Mouse (Mus musculus) right cerebral cortex, postnatal 36 days (tissue): ENCODE measurements around the gene Slc22a3.

Experiments
- DNase-seq, 2 experiments: peaks; one replicate each; pipeline ENCODE4 v3.0.0; 2022; ENCODE audit warnings: low spot score in 2 of 2, mixed read lengths in 1 of 2

Slc22a3 gene

GRCm38 (mm10) chr17:12467642-12468041 is 39.9 kb downstream of the Slc22a3 start:
- no peak for DNase-seq

- peak in 1 of 2 experiments; percentile 12 for DNase-seq
Observed at GRCm38 (mm10) chr17:12466501-12467000, 41.0 kb downstream of the Slc22a3 start.

DNA sequence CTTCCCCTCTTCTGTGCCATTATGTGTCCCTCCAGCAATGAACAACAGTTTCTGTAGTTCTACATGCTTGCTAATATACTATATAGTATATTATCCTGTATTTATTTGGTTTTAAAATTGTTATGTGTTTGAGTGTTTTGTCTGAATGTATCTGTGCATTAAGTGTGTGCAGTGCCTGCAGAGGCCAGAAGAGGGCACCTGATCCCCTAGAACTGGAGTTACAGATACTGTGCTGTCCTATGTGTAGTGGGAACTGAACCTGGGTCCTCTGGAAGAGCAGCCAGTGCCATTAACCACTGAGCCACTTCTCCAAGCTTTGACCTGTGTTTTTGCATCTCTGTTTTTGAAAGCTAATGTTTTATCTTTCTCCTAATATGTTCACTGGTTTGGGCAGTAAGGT is 46.3 kb downstream of the Slc22a3 start:
- no peak for DNase-seq

DNA sequence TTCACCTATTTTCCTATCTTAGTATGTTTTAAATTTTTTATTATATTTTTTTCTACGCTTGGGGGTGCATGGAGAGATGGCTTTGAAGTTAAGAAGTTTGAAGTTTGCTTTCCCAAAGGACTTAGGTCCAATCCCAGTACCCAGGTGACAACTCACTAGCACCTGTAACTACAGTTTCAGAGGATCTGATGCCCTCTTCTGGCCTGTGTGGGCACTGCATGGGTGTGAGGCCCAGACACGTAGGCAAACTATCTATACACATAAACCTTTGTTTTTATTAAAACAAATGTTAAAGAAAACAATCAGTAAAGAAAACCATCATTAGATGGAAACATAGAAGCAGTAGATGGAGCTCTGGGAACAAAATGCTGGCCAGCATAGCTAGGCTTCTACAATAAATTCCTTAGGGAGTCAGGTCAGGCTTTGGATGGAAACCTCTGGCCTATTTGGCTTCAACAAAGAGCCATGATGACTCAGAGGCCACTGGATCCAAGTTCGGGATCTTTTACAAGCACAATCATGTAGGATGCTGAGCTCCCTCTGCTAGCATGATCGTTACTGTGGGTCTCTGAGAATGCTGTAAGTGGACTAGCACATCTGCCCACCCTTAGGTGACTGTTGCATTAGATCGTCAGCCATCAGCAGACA is 52.2 kb downstream of the Slc22a3 start:
- DNase-seq = no peak

- DNase-seq = no peak
Observed at GRCm38 (mm10) chr17:12453691-12454090, 53.8 kb downstream of the Slc22a3 start.

DNA sequence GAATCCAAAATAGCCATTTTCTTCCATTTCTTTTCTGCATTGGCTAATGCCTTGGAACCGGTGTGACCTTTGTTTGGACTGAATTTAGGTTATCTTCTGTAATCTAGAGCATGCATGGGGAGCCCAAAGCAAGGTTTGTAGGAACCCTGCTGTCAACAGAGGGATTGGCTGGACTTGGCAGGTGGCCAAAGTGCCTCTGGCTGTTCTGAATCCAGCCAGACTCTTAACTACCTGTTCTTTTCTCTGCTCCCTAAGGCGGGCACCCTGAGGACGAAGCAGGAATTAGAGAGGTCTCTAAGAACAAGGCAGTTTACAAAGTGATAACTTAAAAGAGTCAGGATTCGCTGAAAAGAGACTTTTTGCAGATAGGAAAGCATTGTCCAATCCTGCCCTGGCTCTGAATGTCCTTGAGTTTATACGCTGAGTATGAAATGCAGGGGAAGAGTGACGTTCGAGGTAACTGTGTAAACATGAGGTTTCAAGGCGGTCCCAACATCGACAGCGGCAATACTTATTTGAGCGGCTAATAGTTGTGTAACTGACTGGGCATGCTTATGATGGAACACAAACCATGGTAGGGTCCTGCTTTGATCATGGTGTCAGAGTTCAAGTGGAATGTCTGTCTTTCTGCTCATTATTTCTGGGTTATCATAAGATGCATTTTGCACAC is 54.5 kb downstream of the Slc22a3 start:
- DNase-seq = no peak

DNA sequence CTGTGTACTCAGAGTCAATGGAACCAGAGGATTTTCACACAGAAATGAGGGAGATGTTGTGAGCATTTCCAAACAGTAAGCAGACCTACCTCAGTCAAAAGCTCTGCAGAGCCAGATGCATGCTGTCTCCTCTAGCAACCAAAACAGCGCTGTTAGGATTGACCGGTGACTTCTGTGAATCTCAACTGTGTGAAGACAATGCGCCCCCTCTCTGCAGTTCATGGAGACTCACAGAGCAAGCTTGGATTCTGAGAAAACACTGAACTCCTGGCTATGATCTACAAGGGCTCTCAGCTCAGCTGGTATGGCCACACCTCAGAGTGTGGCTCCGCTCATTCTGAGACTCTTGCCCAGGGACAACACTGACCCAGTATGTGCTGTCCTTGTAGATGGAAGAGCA is 56.3 kb downstream of the Slc22a3 start:
- DNase-seq = no peak

- no peak for DNase-seq
Observed at GRCm38 (mm10) chr17:12444561-12444960, 62.9 kb downstream of the Slc22a3 start.

- DNase-seq = no peak
Observed at GRCm38 (mm10) chr17:12437771-12438170, 69.7 kb downstream of the Slc22a3 start.

DNA sequence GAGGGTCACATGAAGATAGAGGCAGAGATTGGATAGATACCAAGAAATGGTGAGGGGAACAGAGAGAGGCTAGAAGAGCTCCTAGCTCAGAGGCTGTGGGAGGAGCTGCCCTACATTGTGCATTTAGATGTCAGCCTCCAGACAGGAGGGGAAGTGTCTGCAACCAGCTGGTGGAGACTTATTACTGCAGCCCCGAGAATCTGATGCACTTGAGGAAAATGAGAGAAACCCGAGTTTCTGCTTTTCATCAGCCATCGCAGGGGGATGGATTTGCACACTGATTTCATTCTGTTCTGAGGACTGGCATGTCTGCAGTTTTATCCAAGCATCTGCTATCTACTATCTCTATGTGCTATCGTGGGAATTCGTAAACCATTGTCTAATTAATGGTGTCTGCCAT is 75.8 kb downstream of the Slc22a3 start:
- DNase-seq = peak in 1 of 2 experiments; percentile 35

DNA sequence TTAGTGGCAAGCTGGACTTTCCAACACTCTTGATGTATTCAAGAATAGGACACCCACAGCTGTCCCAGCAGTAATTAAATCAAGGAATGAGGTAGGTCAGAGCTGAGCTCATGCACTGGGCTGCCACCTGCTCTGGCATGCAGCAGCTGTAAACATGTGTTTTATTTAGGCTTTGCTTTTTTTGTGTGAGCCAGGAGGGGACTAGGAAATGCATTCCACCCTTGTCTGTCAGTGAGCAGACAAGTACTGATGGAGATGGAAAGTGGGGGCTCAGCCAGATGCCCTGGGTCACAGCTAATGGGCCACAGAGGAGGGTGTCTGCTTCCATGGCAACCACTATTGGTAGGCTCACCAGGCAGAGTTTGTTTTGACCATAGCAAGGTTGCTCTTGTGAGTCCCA is 79.1 kb downstream of the Slc22a3 start:
- DNase-seq = no peak

GRCm38 (mm10) chr17:12427156-12427555 is 80.3 kb downstream of the Slc22a3 start:
- no peak for DNase-seq

DNA sequence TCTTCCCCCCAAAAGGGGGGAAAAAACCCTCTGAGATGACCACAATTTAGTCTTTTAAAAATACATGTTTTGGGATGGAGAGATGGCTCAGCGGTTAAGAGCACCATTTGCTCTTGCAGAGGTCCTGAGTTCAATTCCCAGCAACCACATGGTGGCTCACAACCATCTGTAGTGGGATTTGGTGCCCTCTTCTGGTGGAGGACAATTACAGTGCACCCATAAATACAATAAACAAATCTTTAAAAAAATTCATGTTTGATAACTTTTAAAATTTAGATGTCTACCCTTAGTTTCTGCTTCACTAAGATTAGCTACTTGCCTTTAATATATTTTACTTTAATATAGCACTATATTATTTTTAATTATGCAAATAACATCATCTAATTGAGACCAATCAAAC is 85.4 kb downstream of the Slc22a3 start:
- DNase-seq = no peak

DNA sequence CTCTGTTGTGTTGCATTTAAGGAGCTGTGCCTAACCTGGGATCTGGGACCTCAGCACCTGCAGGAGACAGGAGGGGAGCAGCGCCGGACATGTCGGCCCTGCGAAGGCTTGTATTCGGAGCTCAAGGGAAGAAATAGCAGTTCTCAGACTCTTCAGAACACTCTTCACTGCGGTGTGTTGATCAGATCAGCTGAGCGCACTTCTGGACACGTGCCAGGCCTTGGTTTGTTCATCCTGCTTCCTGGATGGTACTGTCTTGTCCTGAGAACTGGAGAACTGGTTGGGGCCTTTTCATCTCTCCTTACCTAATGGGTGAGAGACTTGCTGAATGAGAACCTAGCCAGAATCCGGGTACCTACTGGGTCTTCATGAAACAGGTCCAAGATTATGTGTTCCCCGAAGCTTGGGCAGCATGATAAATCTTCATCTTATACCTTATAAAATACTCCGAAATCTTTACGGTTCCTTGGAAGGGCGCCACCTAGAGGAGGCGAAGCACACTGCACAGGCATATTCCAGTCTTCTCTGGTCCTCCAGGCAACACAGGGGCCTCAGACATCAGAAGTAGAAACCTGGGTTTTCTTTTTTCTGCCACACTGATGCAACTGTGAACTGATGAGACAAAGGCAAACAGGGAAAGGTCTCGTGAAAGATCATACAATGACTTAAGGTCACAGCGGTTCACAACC is 86.5 kb downstream of the Slc22a3 start:
- no peak for DNase-seq

- DNase-seq = no peak
Observed at GRCm38 (mm10) chr17:12419491-12420079, 87.9 kb downstream of the Slc22a3 start.

- peak; percentile 50 to 55 for DNase-seq
Observed at GRCm38 (mm10) chr17:12416250-12416895, 91.1 kb downstream of the Slc22a3 start.

- no peak for DNase-seq
Observed at GRCm38 (mm10) chr17:12415741-12416140, 91.8 kb downstream of the Slc22a3 start.

GRCm38 (mm10) chr17:12415031-12415735 is 92.3 kb downstream of the Slc22a3 start:
- DNase-seq = no peak

GRCm38 (mm10) chr17:12412891-12413237 is 94.6 kb downstream of the Slc22a3 start:
- DNase-seq = no peak

DNA sequence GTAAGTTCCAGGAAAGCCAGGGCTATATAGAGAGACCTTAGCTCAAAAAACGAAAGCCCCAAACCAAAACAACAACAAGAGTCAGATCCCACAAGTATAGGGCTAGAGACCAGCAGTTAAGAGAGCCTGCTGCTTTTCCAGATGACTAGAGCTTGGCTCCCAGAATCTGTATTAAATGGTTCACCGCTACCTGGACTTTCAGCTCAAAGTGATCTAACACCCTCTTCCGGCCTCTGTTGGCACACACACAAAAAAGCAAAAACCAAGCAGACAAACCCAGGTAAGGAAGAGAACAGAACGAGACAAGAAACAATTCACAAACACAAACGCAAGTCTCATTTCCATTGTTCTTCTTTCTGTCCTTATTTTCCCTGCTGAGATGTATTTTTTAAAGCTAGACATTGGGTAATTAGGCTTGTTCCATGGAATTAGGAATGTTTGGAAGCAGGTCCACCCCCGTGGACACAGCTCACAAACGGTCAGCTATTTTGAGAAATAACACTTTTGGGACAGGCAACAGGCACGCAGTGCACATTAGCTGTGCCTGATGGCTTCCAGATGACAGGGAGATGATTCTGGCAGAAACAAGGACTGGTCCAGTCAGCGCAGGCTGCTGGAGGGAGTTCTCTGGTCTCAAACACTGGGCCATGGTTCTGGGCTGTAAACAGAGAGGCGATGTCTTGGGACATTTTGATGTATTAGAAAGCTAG is 95.2 kb downstream of the Slc22a3 start:
- no peak for DNase-seq
